Mouse (Mus musculus) c-Kit-positive CD71-positive TER-119-positive erythroid progenitor cells, embryonic 14.5 days (primary cell): ENCODE results near the gene Mta1.

Experiments
- DNase-seq: peaks from one replicate; pipeline ENCODE4 v3.0.0-alpha.2; 2013; ENCODE audit warnings: low spot score

The Mta1 gene

GRCm38 (mm10) chr12:113134502-113134901 lies 36.4 kb downstream of the Mta1 start:
- no peak for DNase-seq

- no peak for DNase-seq
These were observed 37.3 kb downstream of the Mta1 start for GRCm38 (mm10) chr12:113135401-113135800.

GRCm38 (mm10) chr12:113136492-113137020 lies 38.5 kb downstream of the Mta1 start:
- no peak for DNase-seq

- DNase-seq, result no peak
These were observed 39.5 kb downstream of the Mta1 start for GRCm38 (mm10) chr12:113137260-113138213.

- DNase-seq, result no peak
These were observed 40.2 kb downstream of the Mta1 start for GRCm38 (mm10) chr12:113138291-113138690.

- no peak for DNase-seq
These were observed 41.1 kb downstream of the Mta1 start for GRCm38 (mm10) chr12:113138901-113139864.

GRCm38 (mm10) chr12:113139908-113140615 lies 42.0 kb downstream of the Mta1 start, which contains the start of gene Crip2:
Crip2 (plus strand) TSS chr12:113140236.
- peak; percentile 76 for DNase-seq

GRCm38 (mm10) chr12:113140616-113141411 lies 42.7 kb downstream of the Mta1 start:
- DNase-seq, result peak; percentile 60

GRCm38 (mm10) chr12:113141531-113141973 lies 43.5 kb downstream of the Mta1 start:
- DNase-seq, result no peak

GRCm38 (mm10) chr12:113142021-113142975 lies 44.2 kb downstream of the Mta1 start:
- DNase-seq, result no peak

- no peak for DNase-seq
These were observed 45.1 kb downstream of the Mta1 start for GRCm38 (mm10) chr12:113143164-113143563.

GRCm38 (mm10) chr12:113144001-113144756 lies 46.1 kb downstream of the Mta1 start:
- no peak for DNase-seq

GRCm38 (mm10) chr12:113144886-113145285 lies 46.8 kb downstream of the Mta1 start:
- no peak for DNase-seq

GRCm38 (mm10) chr12:113145591-113145990 lies 47.5 kb downstream of the Mta1 start:
- DNase-seq, result no peak

- peak; percentile 73 for DNase-seq
These were observed 48.3 kb downstream of the Mta1 start, which contains the start of gene Crip1 for GRCm38 (mm10) chr12:113146112-113147057. Crip1 (plus strand) TSS chr12:113146316.

GRCm38 (mm10) chr12:113147481-113147880 lies 49.4 kb downstream of the Mta1 start:
- DNase-seq, result no peak

- no peak for DNase-seq
These were observed 50.4 kb downstream of the Mta1 start for GRCm38 (mm10) chr12:113148381-113149035.
